Mouse (Mus musculus) MEL (cell line): ENCODE measurements at regions not wholly inside any gene's neighbourhood (a gene's known extent, or its start where the extent isn't known, plus 50 kb on each side); places are given as distances from the start of the nearest gene placed in this dataset.

Experiments
- DNase-seq: peaks from one replicate; pipeline ENCODE4 v3.0.0; 2011; ENCODE audit warnings: low read depth, low spot score
- H3K27ac ChIP-seq: 2 replicates; pipeline ENCODE4 v1.5.1; 2012; ENCODE audit warnings: low read depth, mild to moderate bottlenecking, control low read depth, low read length, moderate library complexity; ENCODE audit not compliant: control insufficient read depth
- H3K27me3 ChIP-seq, 2 experiments: fragments of 150-350 bp in 1 of 2; sonication (generic) in 1 of 2; 2 replicates each; pipeline ENCODE4 v1.6.1; 2012; ENCODE audit warnings: low read length in 2 of 2, mild to moderate bottlenecking in 2 of 2, improper control_type of control experiment in 1 of 2, moderate library complexity in 1 of 2; ENCODE audit not compliant: insufficient read depth in 2 of 2, control insufficient read depth in 1 of 2
- H3K36me3 ChIP-seq, 2 experiments: 2 replicates each; pipeline ENCODE4 v1.6.1; 2012 to 2014; ENCODE audit warnings: low read length in 2 of 2, improper control_type of control experiment in 1 of 2, inconsistent platforms in 1 of 2, mild to moderate bottlenecking in 1 of 2; ENCODE audit not compliant: insufficient read depth in 2 of 2, control insufficient read depth in 1 of 2
- H3K4me1 ChIP-seq, 2 experiments: fragments of 150-350 bp in 1 of 2; sonication (generic) in 1 of 2; 2 replicates each; pipeline ENCODE4 v1.6.1; 2012; ENCODE audit warnings: low read length in 2 of 2, improper control_type of control experiment in 1 of 2, mild to moderate bottlenecking in 1 of 2; ENCODE audit not compliant: insufficient read depth in 2 of 2, control insufficient read depth in 1 of 2
- H3K4me3 ChIP-seq, 2 experiments: fragments of 150-350 bp in 1 of 2; sonication (generic) in 1 of 2; 2 replicates each; pipeline ENCODE4 v1.5.1; 2012; ENCODE audit warnings: low read depth in 2 of 2, low read length in 2 of 2, mild to moderate bottlenecking in 2 of 2, moderate library complexity in 2 of 2, control low read depth in 1 of 2, improper control_type of control experiment in 1 of 2; ENCODE audit not compliant: control insufficient read depth in 1 of 2, insufficient read depth in 1 of 2
- H3K79me2 ChIP-seq: 2 replicates; pipeline ENCODE4 v1.6.1; 2012; ENCODE audit warnings: mild to moderate bottlenecking, low read length, moderate library complexity; ENCODE audit not compliant: control insufficient read depth, poor library complexity, insufficient read depth
- H3K9ac ChIP-seq: 2 replicates; pipeline ENCODE4 v1.6.1; 2012; ENCODE audit warnings: low read depth, mild to moderate bottlenecking, control low read depth, low read length, moderate library complexity; ENCODE audit not compliant: control insufficient read depth, poor library complexity, severe bottlenecking
- H3K9me3 ChIP-seq: fragments of 150-350 bp; sonication (generic); replicated peaks from 2 replicates; pipeline ENCODE4 v1.6.1; 2012; ENCODE audit warnings: mild to moderate bottlenecking, low read length, improper control_type of control experiment, moderate library complexity; ENCODE audit not compliant: insufficient read depth
- CHD1 ChIP-seq: IDR thresholded peaks from 2 replicates; pipeline ENCODE4 v1.6.1; 2012; ENCODE audit warnings: low read depth, mild to moderate bottlenecking, inconsistent platforms, low read length, improper control_type of control experiment
- CHD2 ChIP-seq: IDR thresholded peaks from 2 replicates; pipeline ENCODE4 v1.6.1; 2011; ENCODE audit warnings: low read length, improper control_type of control experiment
- E2F4 ChIP-seq: IDR thresholded peaks from 2 replicates; pipeline ENCODE4 v1.6.1; 2011; ENCODE audit warnings: low read depth, low read length, improper control_type of control experiment, borderline replicate concordance
- ELF1 ChIP-seq: IDR thresholded peaks from 2 replicates; pipeline ENCODE4 v1.6.1; 2014; ENCODE audit warnings: low read depth, mild to moderate bottlenecking, inconsistent platforms, low read length, improper control_type of control experiment, moderate library complexity
- EP300 ChIP-seq, 2 experiments: IDR thresholded peaks; 2 replicates each; pipeline ENCODE4 v1.6.1; 2011; ENCODE audit warnings: improper control_type of control experiment in 2 of 2, low read length in 2 of 2, low read depth in 1 of 2, mild to moderate bottlenecking in 1 of 2
- ETS1 ChIP-seq: IDR thresholded peaks from 2 replicates; pipeline ENCODE4 v1.6.1; 2012; ENCODE audit warnings: low read depth, mild to moderate bottlenecking, inconsistent platforms, low read length, improper control_type of control experiment, moderate library complexity
- GABPA ChIP-seq: IDR thresholded peaks from 2 replicates; pipeline ENCODE4 v1.6.1; 2012; ENCODE audit warnings: low read depth, mild to moderate bottlenecking, inconsistent platforms, low read length, improper control_type of control experiment, moderate library complexity
- GATA1 ChIP-seq: IDR thresholded peaks from 2 replicates; pipeline ENCODE4 v1.6.1; 2011; ENCODE audit warnings: low read depth, low read length, improper control_type of control experiment
- JUND ChIP-seq: IDR thresholded peaks from 2 replicates; pipeline ENCODE4 v1.6.1; 2011; ENCODE audit warnings: low read depth, mild to moderate bottlenecking, improper control_type of control experiment, low read length
- KAT2A ChIP-seq: conservative IDR thresholded peaks from 2 replicates; pipeline ENCODE4 v1.6.1; 2012; ENCODE audit warnings: low read depth, low read length, improper control_type of control experiment, inconsistent platforms
- MAFK ChIP-seq: IDR thresholded peaks from 2 replicates; pipeline ENCODE4 v1.6.1; 2011; ENCODE audit warnings: low read depth, mild to moderate bottlenecking, low read length, improper control_type of control experiment, borderline replicate concordance
- MYC ChIP-seq: IDR thresholded peaks from 2 replicates; pipeline ENCODE4 v1.6.1; 2011; ENCODE audit warnings: low read depth, mild to moderate bottlenecking, low read length, improper control_type of control experiment, moderate library complexity
- NRF1 ChIP-seq: IDR thresholded peaks from 2 replicates; pipeline ENCODE4 v1.6.1; 2014; ENCODE audit warnings: low read depth, mild to moderate bottlenecking, inconsistent platforms, low read length, improper control_type of control experiment, moderate library complexity; ENCODE audit not compliant: poor library complexity, insufficient read depth, severe bottlenecking
- POLR2A ChIP-seq, 2 experiments: IDR thresholded peaks; 2 replicates each; pipeline ENCODE4 v1.6.1; 2011 to 2012; ENCODE audit warnings: low read length in 2 of 2, mild to moderate bottlenecking in 2 of 2, control low read depth in 1 of 2, improper control_type of control experiment in 1 of 2, low read depth in 1 of 2, moderate library complexity in 1 of 2; ENCODE audit not compliant: control insufficient read depth in 1 of 2, insufficient read depth in 1 of 2, poor library complexity in 1 of 2
- RAD21 ChIP-seq: IDR thresholded peaks from 2 replicates; pipeline ENCODE4 v1.6.1; 2011; ENCODE audit warnings: mild to moderate bottlenecking, low read depth, low read length, improper control_type of control experiment
- RCOR1 ChIP-seq: IDR thresholded peaks from 2 replicates; pipeline ENCODE4 v1.6.1; 2012; ENCODE audit warnings: low read depth, mild to moderate bottlenecking, inconsistent platforms, low read length, improper control_type of control experiment
- TCF12 ChIP-seq: IDR thresholded peaks from 2 replicates; pipeline ENCODE4 v1.6.1; 2014; ENCODE audit warnings: low read depth, mild to moderate bottlenecking, inconsistent platforms, low read length, improper control_type of control experiment, moderate library complexity
- UBTF ChIP-seq: IDR thresholded peaks from 2 replicates; pipeline ENCODE4 v1.6.1; 2012; ENCODE audit warnings: low read depth, mild to moderate bottlenecking, inconsistent platforms, low read length, improper control_type of control experiment, moderate library complexity, borderline replicate concordance; ENCODE audit not compliant: insufficient read depth
- USF1 ChIP-seq: IDR thresholded peaks from 2 replicates; pipeline ENCODE4 v1.6.1; 2014; ENCODE audit warnings: low read depth, mild to moderate bottlenecking, inconsistent platforms, low read length, improper control_type of control experiment, moderate library complexity
- USF2 ChIP-seq, 2 experiments: IDR thresholded peaks; 2 replicates each; pipeline ENCODE4 v1.6.1; 2011 to 2012; ENCODE audit warnings: improper control_type of control experiment in 2 of 2, low read length in 2 of 2, borderline replicate concordance in 1 of 2, inconsistent platforms in 1 of 2, low read depth in 1 of 2, mild to moderate bottlenecking in 1 of 2; ENCODE audit not compliant: insufficient read depth in 1 of 2

- Histone ChIP-seq H3K79me2 (no peaks in the 10 kb centered on the region), H3K27me3 (no peaks in the 10 kb centered on the region), H3K4me1 (no peaks in the 10 kb centered on the region), H3K36me3 (no peaks in the 10 kb centered on the region), H3K4me3 (no peak overlapping the region), H3K27ac (no peak overlapping the region), H3K9me3 (no peaks in the 10 kb centered on the region), H3K9ac (no peak overlapping the region)
- DNase-seq: no peak
- TF ChIP-seq UBTF (no peak), CHD2 (no peak), MAFK (no peak), GATA1 (no peak), ELF1 (no peak), GABPA (no peak), POLR2A (IDR thresholded peaks at IDR 0.05; ENCODE audit: control insufficient read depth in 1 of 2, insufficient read depth in 1 of 2, low read depth in 1 of 2, low read length in 2 of 2, poor library complexity in 1 of 2) (no peak), E2F4 (no peak), RAD21 (no peak), TCF12 (no peak), KAT2A (no peak), USF1 (no peak), RCOR1 (no peak), NRF1 (no peak)
Measured at GRCm38 (mm10) chr12:109917761-109918160, 317.6 kb upstream of the Rtl1 start.

DNA sequence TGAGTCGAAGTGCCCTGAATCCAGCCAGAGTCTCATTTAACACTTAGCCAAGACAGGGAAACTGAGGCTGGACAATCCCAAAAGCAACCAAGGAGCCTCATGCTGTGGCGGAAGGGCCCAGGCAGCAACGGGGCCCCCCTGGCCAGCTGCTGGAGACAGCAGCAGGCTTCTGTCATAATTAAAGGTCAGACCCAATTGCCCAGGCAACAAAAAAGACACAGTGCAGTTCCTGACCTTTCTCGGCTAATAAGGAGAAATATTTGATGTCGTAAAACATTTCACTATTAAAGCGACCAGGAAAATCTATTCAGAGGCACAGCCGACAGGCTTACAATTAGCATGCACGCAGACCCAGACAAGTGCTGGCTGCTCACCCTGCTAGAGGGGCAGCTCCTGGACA lies 318.8 kb upstream of the Rtl1 start:
- H3K9me3 ChIP-seq: no peaks in the 10 kb centered on the region
- no peaks in the 10 kb centered on the region for H3K79me2 ChIP-seq
- no peaks in the 10 kb centered on the region for H3K36me3 ChIP-seq
- no peak overlapping the region for H3K27ac ChIP-seq
- no peak overlapping the region for H3K4me3 ChIP-seq
- no peak overlapping the region for H3K9ac ChIP-seq
- H3K27me3 ChIP-seq: no peaks in the 10 kb centered on the region
- TF ChIP-seq ETS1 (no peak), EP300 (IDR thresholded peaks at IDR 0.05; ENCODE audit: low read depth in 1 of 2, low read length in 2 of 2) (no peak), GABPA (no peak), MYC (no peak), USF2 (IDR thresholded peaks at IDR 0.05; ENCODE audit: borderline replicate concordance in 1 of 2, insufficient read depth in 1 of 2, low read depth in 1 of 2, low read length in 2 of 2) (no peak), CHD1 (no peak), ELF1 (no peak), JUND (no peak)
- DNase-seq: no peak
- no peaks in the 10 kb centered on the region for H3K4me1 ChIP-seq
